Mouse (Mus musculus) midbrain, postnatal 0 days (tissue): ENCODE results near the gene Usp12. TPM values are rescaled to one million over a fixed set of nuclear protein-coding genes. Genes with fewer than 3 reads are reported as not detected.
A peak's percentile ranks its signal among the peaks of the same experiment; 100 is the strongest.

ENCODE experiments used
- ATAC-seq: fragments of 200-750 bp; cut with Nextera tagmentation; 2 replicates; pipeline ENCODE4 v1.8.0; 2017; ENCODE audit warnings: moderate number of reproducible peaks, mild to moderate bottlenecking, moderate TSS enrichment, moderate library complexity; ENCODE audit not compliant: low FRiP score
- DNase-seq: peaks from one replicate; pipeline ENCODE4 v3.0.0-alpha.2; 2015; ENCODE audit warnings: low spot score
- H3K27ac ChIP-seq: fragments of 300-500 bp; sonication (generic); 2 replicates; pipeline ENCODE4 v1.5.1; 2014; ENCODE audit warnings: low read depth, mild to moderate bottlenecking, low read length, mixed read lengths
- H3K27me3 ChIP-seq: fragments of 300-500 bp; sonication (generic); 2 replicates; pipeline ENCODE4 v1.6.1; 2014; ENCODE audit warnings: low read length, control low read depth, mixed read lengths; ENCODE audit not compliant: insufficient read depth
- H3K36me3 ChIP-seq: fragments of 300-500 bp; sonication (generic); 2 replicates; pipeline ENCODE4 v1.6.1; 2014; ENCODE audit warnings: low read length, control low read depth, mixed read lengths; ENCODE audit not compliant: insufficient read depth
- H3K4me1 ChIP-seq: fragments of 300-500 bp; sonication (generic); 2 replicates; pipeline ENCODE4 v1.6.1; 2014; ENCODE audit warnings: mild to moderate bottlenecking, control low read depth, antibody characterized with exemption, low read length, mixed read lengths; ENCODE audit not compliant: insufficient read depth
- H3K4me2 ChIP-seq: fragments of 300-500 bp; sonication (generic); 2 replicates; pipeline ENCODE4 v1.6.1; 2014; ENCODE audit warnings: low read depth, mild to moderate bottlenecking, low read length, mixed read lengths; ENCODE audit not compliant: poor library complexity, severe bottlenecking
- H3K4me3 ChIP-seq: fragments of 300-500 bp; sonication (generic); 2 replicates; pipeline ENCODE4 v1.5.1; 2014; ENCODE audit warnings: low read depth, mild to moderate bottlenecking, low read length, moderate library complexity
- H3K9ac ChIP-seq: fragments of 300-500 bp; sonication (generic); replicated peaks from 2 replicates; pipeline ENCODE4 v1.6.1; 2014; ENCODE audit warnings: mild to moderate bottlenecking, low read length, moderate library complexity, mixed read lengths; ENCODE audit not compliant: poor library complexity, severe bottlenecking
- H3K9me3 ChIP-seq: fragments of 300-500 bp; sonication (generic); 2 replicates; pipeline ENCODE4 v1.6.1; 2016; ENCODE audit warnings: low read length, control low read depth
- CTCF ChIP-seq: IDR thresholded peaks from 2 replicates; pipeline ENCODE4 v1.5.1; 2016; ENCODE audit warnings: antibody characterized with exemption, mild to moderate bottlenecking
- WGBS: fragments of 180-500 bp; shearing (Covaris S2); extraction: QIAGEN DNeasy Blood & Tissue Kit; methylation state at CpG from one replicate; pipeline ENCODE4 v1.1.7; 2014; 5-methylcytosine and 5-hydroxymethylcytosine counted together
- polyA plus RNA-seq: library from polyadenylated mRNA; unstranded; fragments of >200 nt; fragmentation: Nextera tagmentation; extraction: Ambion mirVana; gene quantifications from 2 replicates; pipeline ENCODE4 v1.2.1, GENCODE M21; 2015
- total RNA-seq: library from RNA; depleted of rRNA; stranded (reverse); fragments of >200 nt; gene quantifications from 2 replicates; pipeline ENCODE4 v1.2.3, GENCODE M21; 2014

Usp12 gene
- total and polyA plus RNA-seq, 2 experiments from 2014 or later: 14.1 to 24.1 TPM

- no peak overlapping the region for H3K27ac ChIP-seq
- peak; percentile 24; the same call in 1 of the 2 replicates for TF ChIP-seq CTCF
- WGBS: 95% methylated on average over 4 of the region's 4 CpGs
- H3K9ac ChIP-seq: no peak overlapping the region
- DNase-seq (no peak), ATAC-seq (no peak)
- H3K4me1 ChIP-seq: no peaks in the 10 kb centered on the region
- no peaks in the 10 kb centered on the region for H3K36me3 ChIP-seq
- no peak overlapping the region for H3K4me2 ChIP-seq
- no peaks in the 10 kb centered on the region for H3K9me3 ChIP-seq
- no peaks in the 10 kb centered on the region for H3K27me3 ChIP-seq
- no peak overlapping the region for H3K4me3 ChIP-seq
Observed at GRCm38 (mm10) chr5:146813421-146813820, 18.6 kb upstream of the Usp12 start.

- no peak for TF ChIP-seq CTCF
Observed at GRCm38 (mm10) chr5:146812866-146813265, 18.1 kb upstream of the Usp12 start.

GRCm38 (mm10) chr5:146809951-146810350 lies 15.1 kb upstream of the Usp12 start:
- ATAC-seq: no peak
- Histone ChIP-seq H3K9ac (no peak overlapping the region), H3K27ac (no peak overlapping the region), H3K4me3 (no peak overlapping the region), H3K4me1 (no peaks in the 10 kb centered on the region), H3K9me3 (no peaks in the 10 kb centered on the region), H3K27me3 (no peaks in the 10 kb centered on the region), H3K36me3 (no peaks in the 10 kb centered on the region), H3K4me2 (no peak overlapping the region)
- no peak for TF ChIP-seq CTCF
- 84% methylated on average over 5 of the region's 5 CpGs for WGBS
- no peak for DNase-seq

More at GRCm38 (mm10) chr5:146812866-146813265, 18.1 kb upstream of the Usp12 start:
- Histone ChIP-seq H3K27me3 (no peaks in the 10 kb centered on the region), H3K4me3 (no peak overlapping the region), H3K4me2 (no peak overlapping the region), H3K27ac (no peak overlapping the region), H3K4me1 (no peaks in the 10 kb centered on the region), H3K9ac (no peak overlapping the region), H3K36me3 (no peaks in the 10 kb centered on the region), H3K9me3 (no peaks in the 10 kb centered on the region)
- WGBS: 90% methylated on average over 5 of the region's 5 CpGs
- ATAC-seq (no peak), DNase-seq (no peak)

GRCm38 (mm10) chr5:146806004-146806430 lies 11.2 kb upstream of the Usp12 start:
- Histone ChIP-seq H3K27me3 (no peaks in the 10 kb centered on the region), H3K4me3 (no peak overlapping the region), H3K9ac (no peak overlapping the region), H3K4me2 (no peak overlapping the region), H3K9me3 (no peaks in the 10 kb centered on the region), H3K4me1 (no peaks in the 10 kb centered on the region), H3K27ac (no peak overlapping the region), H3K36me3 (no peaks in the 10 kb centered on the region)
- WGBS: 85% methylated on average over 8 of the region's 8 CpGs
- DNase-seq (no peak), ATAC-seq (no peak)
- TF ChIP-seq CTCF: no peak

GRCm38 (mm10) chr5:146798031-146798430 lies 3.2 kb upstream of the Usp12 start:
- no peak for ATAC-seq
- no peak for TF ChIP-seq CTCF
- 39% methylated on average over 9 of the region's 9 CpGs for WGBS

GRCm38 (mm10) chr5:146795728-146796127 lies 922 bp upstream of the Usp12 start:
- peak; percentile 22 for DNase-seq
- Histone ChIP-seq H3K4me2 (no peak overlapping the region; the same call in 1 of the 2 replicates), H3K9me3 (no peaks in the 10 kb centered on the region), H3K27me3 (no peaks in the 10 kb centered on the region), H3K36me3 (no peaks in the 10 kb centered on the region), H3K9ac (no peak overlapping the region), H3K4me1 (peaks cover 10% of the 10 kb centered on the region; the same call in 1 of the 2 replicates), H3K4me3 (no peak overlapping the region), H3K27ac (peak overlapping the region; percentile 14; the same call in 1 of the 2 replicates)
- no peak for ATAC-seq
- 63% methylated on average over 13 of the region's 13 CpGs for whole genome bisulfite sequencing
- TF ChIP-seq CTCF: no peak

More at GRCm38 (mm10) chr5:146798031-146798430, 3.2 kb upstream of the Usp12 start:
- H3K9ac ChIP-seq: no peak overlapping the region
- no peak overlapping the region for H3K27ac ChIP-seq
- no peak for DNase-seq
- H3K4me3 ChIP-seq: no peak overlapping the region
- peaks cover 5% of the 10 kb centered on the region; the same call in 1 of the 2 replicates for H3K4me1 ChIP-seq
- H3K27me3 ChIP-seq: no peaks in the 10 kb centered on the region
- no peaks in the 10 kb centered on the region for H3K9me3 ChIP-seq
- no peaks in the 10 kb centered on the region for H3K36me3 ChIP-seq
- no peak overlapping the region for H3K4me2 ChIP-seq
